Mouse (Mus musculus) bone marrow, adult 2 months (tissue): ENCODE results near the gene Spata20. TPM values are rescaled to one million over a fixed set of nuclear protein-coding genes. Genes with fewer than 3 reads are reported as not detected.

Source experiments
- H3K27ac ChIP-seq: fragments of 200-500 bp; 2 replicates; pipeline ENCODE4 v1.5.1; 2012; ENCODE audit warnings: low read depth, mild to moderate bottlenecking, control low read depth, inconsistent platforms, low read length; ENCODE audit not compliant: control insufficient read depth, poor library complexity, insufficient read depth
- H3K4me1 ChIP-seq: fragments of 200-500 bp; 2 replicates; pipeline ENCODE4 v1.6.1; 2011; ENCODE audit warnings: low read length; ENCODE audit not compliant: control insufficient read depth, insufficient read depth
- H3K4me3 ChIP-seq: fragments of 200-500 bp; replicated peaks from 2 replicates; pipeline ENCODE3; 2011; ENCODE audit warnings: mild to moderate bottlenecking, low read depth, low read length, control low read depth; ENCODE audit not compliant: control insufficient read depth
- CTCF ChIP-seq: fragments of 200-500 bp; IDR thresholded peaks from 2 replicates; pipeline ENCODE4 v1.5.1; 2011; ENCODE audit warnings: low read length, control low read depth; ENCODE audit not compliant: control insufficient read depth, insufficient read depth
- POLR2A ChIP-seq: fragments of 200-500 bp; IDR thresholded peaks from 2 replicates; pipeline ENCODE4 v1.6.1; 2011; ENCODE audit warnings: low read depth, mild to moderate bottlenecking, control low read depth, low read length, borderline replicate concordance; ENCODE audit not compliant: control insufficient read depth
- WGBS: fragments of 180-500 bp; shearing (Covaris S2); methylation state at CpG from one replicate; pipeline ENCODE4 v1.1.7; 2018; 5-methylcytosine and 5-hydroxymethylcytosine counted together
- polyA plus RNA-seq: library from polyadenylated mRNA; stranded (reverse); fragments of >200 nt; gene quantifications from 2 replicates; pipeline ENCODE4 v1.2.4, GENCODE M21; 2011; ENCODE audit warnings: low replicate concordance; ENCODE audit not compliant: missing spikeins, insufficient read depth, insufficient read length

The Spata20 gene
- polyA plus RNA-seq, 1 experiment, result not detected

GRCm38 (mm10) chr11:94500362-94500761, 14.4 kb upstream of the Spata20 start:
- TF ChIP-seq POLR2A, result no peak
- TF ChIP-seq CTCF, result no peak
- Histone ChIP-seq H3K27ac (no peak overlapping the region), H3K4me3 (no peak overlapping the region), H3K4me1 (no peaks in the 10 kb centered on the region)
- WGBS, result 48% methylated on average over 8 of the region's 8 CpGs

- Histone ChIP-seq H3K27ac (no peak within 1 kb of the TSS), H3K4me1 (no peaks in the 10 kb centered on the region), H3K4me3 (no peak within 1 kb of the TSS)
- TF ChIP-seq CTCF (no peak), POLR2A (no peak)
- WGBS, result 4% methylated on average over 26 of the region's 26 CpGs
These were observed 13.7 kb upstream of the Spata20 start, which contains the start of gene Epn3 for GRCm38 (mm10) chr11:94499661-94500152. TSS of gene Epn3 (minus strand) at chr11:94499974.

- WGBS, result 3% methylated on average over 2 of the region's 2 CpGs
- no peaks in the 10 kb centered on the region for H3K4me1 ChIP-seq
- H3K27ac ChIP-seq, result no peak overlapping the region
- TF ChIP-seq CTCF (no peak), POLR2A (no peak)
- no peak overlapping the region for H3K4me3 ChIP-seq
These were observed 13.1 kb upstream of the Spata20 start for GRCm38 (mm10) chr11:94499035-94499434.

- H3K4me1 ChIP-seq, result no peaks in the 10 kb centered on the region
- WGBS, result 33% methylated on average over 19 of the region's 19 CpGs
- no peak overlapping the region for H3K27ac ChIP-seq
- H3K4me3 ChIP-seq, result no peak overlapping the region
- TF ChIP-seq POLR2A, result no peak
- TF ChIP-seq CTCF, result no peak
These were observed 12.4 kb upstream of the Spata20 start for GRCm38 (mm10) chr11:94498093-94498996.

GRCm38 (mm10) chr11:94495415-94495814, 9.4 kb upstream of the Spata20 start:
- Histone ChIP-seq H3K4me3 (no peak overlapping the region), H3K4me1 (no peaks in the 10 kb centered on the region), H3K27ac (no peak overlapping the region)
- TF ChIP-seq POLR2A, result no peak
- TF ChIP-seq CTCF, result no peak
- WGBS, result 82% methylated on average over 3 of the region's 3 CpGs

GRCm38 (mm10) chr11:94491749-94492099, 5.7 kb upstream of the Spata20 start:
- no peak overlapping the region for H3K4me3 ChIP-seq
- TF ChIP-seq POLR2A, result no peak
- no peak for TF ChIP-seq CTCF
- WGBS, result 22% methylated on average over 7 of the region's 7 CpGs

GRCm38 (mm10) chr11:94491035-94491748, 5.2 kb upstream of the Spata20 start:
- Histone ChIP-seq H3K27ac (no peak overlapping the region), H3K4me1 (no peaks in the 10 kb centered on the region), H3K4me3 (no peak overlapping the region)
- WGBS, result 1% methylated on average over 55 of the region's 55 CpGs
- TF ChIP-seq CTCF, result no peak
- TF ChIP-seq POLR2A, result no peak

More at GRCm38 (mm10) chr11:94491749-94492099, 5.7 kb upstream of the Spata20 start:
- Histone ChIP-seq H3K27ac (no peak overlapping the region), H3K4me1 (no peaks in the 10 kb centered on the region)

GRCm38 (mm10) chr11:94489745-94490144, 3.8 kb upstream of the Spata20 start:
- Histone ChIP-seq H3K4me1 (no peaks in the 10 kb centered on the region), H3K4me3 (no peak overlapping the region), H3K27ac (no peak overlapping the region)
- 45% methylated on average over 4 of the region's 4 CpGs for WGBS
- no peak for TF ChIP-seq POLR2A
